In genomic region chr19:4220957-4221743, GRCm38 (mm10) we compare ENCODE assay signal across 8 mouse cellular contexts. TPM values are rescaled to one million over a fixed set of nuclear protein-coding genes. Genes with fewer than 3 reads are reported as not detected.
DNase-seq lines count a peak whose midpoint lies in the region; ATAC-seq lines count a peak whose summit lies in the region.

No protein-coding gene starts in this region.

- H3K36me3 ChIP-seq in limb, embryonic 13.5 days, result peaks cover 35% of the 10 kb centered on the region
- H3K36me3 ChIP-seq in stomach, embryonic 15.5 days, result no peaks in the 10 kb centered on the region

- no peaks in the 10 kb centered on the region for H3K9me3 ChIP-seq in limb, embryonic 13.5 days
- H3K9me3 ChIP-seq in stomach, embryonic 15.5 days, result no peaks in the 10 kb centered on the region

- WGBS in limb, embryonic 13.5 days, result 32% methylated on average over 14 of the region's 14 CpGs
- WGBS in stomach, embryonic 15.5 days, result 28% methylated on average over 14 of the region's 14 CpGs

- no peak overlapping the region for H3K27ac ChIP-seq in limb, embryonic 13.5 days
- peak overlapping the region; percentile 68 for H3K27ac ChIP-seq in stomach, embryonic 15.5 days

- no peaks in the 10 kb centered on the region for H3K27me3 ChIP-seq in limb, embryonic 13.5 days
- H3K27me3 ChIP-seq in stomach, embryonic 15.5 days (replicated peaks), result no peaks in the 10 kb centered on the region

- peak overlapping the region; percentile 31; the same call in 1 of the 2 replicates for H3K9ac ChIP-seq in limb, embryonic 13.5 days
- H3K9ac ChIP-seq in stomach, embryonic 15.5 days, result peak overlapping the region; percentile 1; the same call in 1 of the 2 replicates

- no peak for ATAC-seq in limb, embryonic 13.5 days (ENCODE audit: low FRiP score, low read depth)
- peak; percentile 61 for ATAC-seq in stomach, embryonic 15.5 days (ENCODE audit: insufficient read depth, low FRiP score, low read depth)

- peak; percentile 24 to 32 for DNase-seq in adrenal gland, postnatal 36 days
- no peak for DNase-seq in adrenal gland, adult 18-20 months (ENCODE audit: low spot score in 2 of 2)
- DNase-seq in thymus, postnatal 4 days, result peak; percentile 38
- DNase-seq in thymus, postnatal 14 days, result no peak
- no peak for DNase-seq in cerebellum, adult 11 months
- no peak for DNase-seq in cerebellum, adult 18-20 months

- peaks cover 49% of the 10 kb centered on the region for H3K4me1 ChIP-seq in limb, embryonic 13.5 days
- H3K4me1 ChIP-seq in stomach, embryonic 15.5 days, result peaks cover 48% of the 10 kb centered on the region

- no peak overlapping the region for H3K4me2 ChIP-seq in limb, embryonic 13.5 days (replicated peaks)
- H3K4me2 ChIP-seq in stomach, embryonic 15.5 days, result peak overlapping the region; percentile 33

- no peak overlapping the region for H3K4me3 ChIP-seq in limb, embryonic 13.5 days
- peak overlapping the region; percentile 2; the same call in 1 of the 2 replicates for H3K4me3 ChIP-seq in stomach, embryonic 15.5 days (replicated peaks)

RNA-seq across cellular contexts. Expression of gene AC109138.7, which starts 7.0 kb away (rescaled TPM):
- not detected for total RNA-seq in adrenal gland, postnatal 36 days (2021)
- not detected for total RNA-seq in adrenal gland, adult 18-20 months (2021)
- polyA plus RNA-seq in limb, embryonic 13.5 days (2015; fragmentation: Nextera tagmentation; extraction: Ambion mirVana), result not detected in 2 replicates
- not detected in 2 replicates for polyA plus RNA-seq in stomach, embryonic 15.5 days (2015; fragmentation: Nextera tagmentation; extraction: Ambion mirVana)

RNA-seq across cellular contexts. Expression of gene Clcf1, which starts 7.1 kb away (rescaled TPM):
- 10 to 100 TPM in 1 of 2 experiments, 1 to 10 TPM in 1; 6.3 to 17.4 TPM for total RNA-seq in adrenal gland, postnatal 36 days (2021)
- total RNA-seq in adrenal gland, adult 18-20 months (2021), result 10 to 100 TPM in 1 of 2 experiments, 1 to 10 TPM in 1; 7.9 to 11.1 TPM
- 9.0 and 10.0 TPM in 2 replicates for polyA plus RNA-seq in limb, embryonic 13.5 days (2015; fragmentation: Nextera tagmentation; extraction: Ambion mirVana)
- polyA plus RNA-seq in stomach, embryonic 15.5 days (2015; fragmentation: Nextera tagmentation; extraction: Ambion mirVana), result 5.4 and 6.2 TPM in 2 replicates

RNA-seq across cellular contexts. Expression of gene Pold4, which starts 10.5 kb away (rescaled TPM):
- total RNA-seq in adrenal gland, postnatal 36 days (2021), result 10 to 100 TPM; 50.2 to 54.4 TPM
- total RNA-seq in adrenal gland, adult 18-20 months (2021), result 10 to 100 TPM; 41.0 to 44.4 TPM
- 17.6 and 21.4 TPM in 2 replicates for polyA plus RNA-seq in limb, embryonic 13.5 days (2015; fragmentation: Nextera tagmentation; extraction: Ambion mirVana)
- polyA plus RNA-seq in stomach, embryonic 15.5 days (2015; fragmentation: Nextera tagmentation; extraction: Ambion mirVana), result 26.7 and 36.4 TPM in 2 replicates

RNA-seq across cellular contexts. Expression of gene Rad9a, which starts 19.7 kb away (rescaled TPM):
- 1 to 10 TPM; 7.6 TPM for total RNA-seq in adrenal gland, postnatal 36 days (2021)
- total RNA-seq in adrenal gland, adult 18-20 months (2021), result 1 to 10 TPM; 7.5 to 9.0 TPM
- 36.2 and 38.1 TPM in 2 replicates for polyA plus RNA-seq in limb, embryonic 13.5 days (2015; fragmentation: Nextera tagmentation; extraction: Ambion mirVana)
- 25.4 and 27.4 TPM in 2 replicates for polyA plus RNA-seq in stomach, embryonic 15.5 days (2015; fragmentation: Nextera tagmentation; extraction: Ambion mirVana)

RNA-seq across cellular contexts. Expression of gene Ppp1ca, which starts 29.3 kb away (rescaled TPM):
- 100 to 1,000 TPM; 403 to 410 TPM for total RNA-seq in adrenal gland, postnatal 36 days (2021)
- total RNA-seq in adrenal gland, adult 18-20 months (2021), result 100 to 1,000 TPM; 353 to 384 TPM
- 817 and 858 TPM in 2 replicates for polyA plus RNA-seq in limb, embryonic 13.5 days (2015; fragmentation: Nextera tagmentation; extraction: Ambion mirVana)
- polyA plus RNA-seq in stomach, embryonic 15.5 days (2015; fragmentation: Nextera tagmentation; extraction: Ambion mirVana), result 745 and 766 TPM in 2 replicates

Comparison
In these comparisons a context has a peak if more than half of its experiments do, and no peak if none do; other contexts are left out.
1. DNase-seq: peak in adrenal gland, postnatal 36 days (2 of 2) and thymus, postnatal 4 days (single experiment); none in adrenal gland, adult 18-20 months (0 of 2), thymus, postnatal 14 days (single experiment), cerebellum, adult 11 months (single experiment) and cerebellum, adult 18-20 months (0 of 2).